In the genomic region with DNA sequence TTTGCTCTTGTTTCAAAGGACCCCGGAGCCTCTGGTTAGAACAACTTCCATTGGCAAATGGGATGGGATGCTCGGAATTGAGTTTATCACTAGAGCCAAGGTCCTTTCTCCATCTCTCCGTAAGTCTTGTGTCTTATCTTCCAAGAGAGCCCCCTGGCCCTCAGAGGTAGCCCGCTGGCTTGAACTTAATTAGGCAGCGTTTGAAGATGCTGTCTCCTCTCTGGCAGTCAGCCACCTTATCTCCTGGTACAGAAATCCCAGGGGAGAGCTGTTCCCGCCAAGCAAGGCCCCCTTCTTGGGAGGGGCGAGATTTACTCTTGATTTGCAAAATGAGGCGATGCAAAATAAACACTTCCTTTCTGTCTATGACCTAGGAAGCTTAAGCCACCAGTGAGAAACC, we compare ENCODE assay signal across 15 mouse cellular contexts.
"Had no signal": no experiment of that assay in that cellular context is flagged by ENCODE, and none has a peak within 500 bp of the region (broad histone marks: within the 10 kb centered on the region; RNA-seq: fewer than 3 reads in every experiment).

No protein-coding gene starts in this region.

- H3K4me3 ChIP-seq: liver, embryonic 15.5 days; megakaryocyte, embryonic 14.5 days; midbrain, embryonic 12.5 days; midbrain, embryonic 15.5 days; neural tube, embryonic 12.5 days had no signal

- H3K4me1 ChIP-seq: liver, embryonic 15.5 days; megakaryocyte, embryonic 14.5 days had no signal

- H3K27me3 ChIP-seq: liver, embryonic 15.5 days; megakaryocyte, embryonic 14.5 days; midbrain, embryonic 12.5 days; midbrain, embryonic 15.5 days; neural tube, embryonic 12.5 days had no signal

- H3K27ac ChIP-seq: liver, embryonic 15.5 days; macrophage; midbrain, embryonic 12.5 days; midbrain, embryonic 15.5 days; neural tube, embryonic 12.5 days had no signal

- H3K9me3 ChIP-seq: liver, embryonic 15.5 days; midbrain, embryonic 12.5 days; midbrain, embryonic 15.5 days; neural tube, embryonic 12.5 days had no signal

- H3K4me2 ChIP-seq: liver, embryonic 15.5 days; midbrain, embryonic 12.5 days; midbrain, embryonic 15.5 days; neural tube, embryonic 12.5 days had no signal

- H3K9ac ChIP-seq: liver, embryonic 15.5 days; liver, postnatal 0 days; midbrain, embryonic 12.5 days; midbrain, embryonic 15.5 days; neural tube, embryonic 12.5 days had no signal

- DNase-seq: liver, postnatal 0 days; lung, adult 2 months; lung, postnatal 10 days; lung, postnatal 36 days; right cerebral cortex, postnatal 14 days; spleen, adult 18-20 months; thymus, adult 18-20 months; thymus, postnatal 14 days; thymus, postnatal 36 days had no signal

- H3K36me3 ChIP-seq: liver, embryonic 15.5 days; midbrain, embryonic 12.5 days; midbrain, embryonic 15.5 days; neural tube, embryonic 12.5 days had no signal

- ATAC-seq: liver, postnatal 0 days; midbrain, embryonic 15.5 days had no signal
